Comparison of ENCODE assay signal across 9 mouse cellular contexts in genomic region chr2:37766027-37766761, GRCm38 (mm10). TPM values are rescaled to one million over a fixed set of nuclear protein-coding genes. Genes with fewer than 3 reads are reported as not detected.
DNase-seq lines count a peak whose midpoint lies in the region; ATAC-seq and TF ChIP-seq lines count a peak whose summit lies in the region.
"Had no signal": no experiment of that assay in that cellular context is flagged by ENCODE, and none has a peak within 500 bp of the region (broad histone marks: within the 10 kb centered on the region; RNA-seq: fewer than 3 reads in every experiment).

No protein-coding gene starts in this region.

- no peak for DNase-seq in kidney, postnatal 36 days
- DNase-seq in brain, embryonic 14.5 days (ENCODE audit: low read depth), result peak; percentile 70
- DNase-seq in midbrain, embryonic 14.5 days, result no peak
- no peak for DNase-seq in testis, postnatal 14 days (ENCODE audit: low spot score)
- DNase-seq in left cerebral cortex, postnatal 36 days (ENCODE audit: low spot score in 2 of 2), result no peak
- DNase-seq in urinary bladder, postnatal 4 days (ENCODE audit: low spot score in 2 of 2), result no peak

- 0 out of 2 replicates have a peak, but pooled peaks have one; percentile 21 for ATAC-seq in kidney, embryonic 16.5 days (ENCODE audit: low FRiP score, low TSS enrichment)
- 0 out of 2 replicates have a peak, but pooled peaks have one; percentile 12 for ATAC-seq in hindbrain, embryonic 13.5 days (ENCODE audit: low FRiP score)
- ATAC-seq in midbrain, embryonic 14.5 days (ENCODE audit: low FRiP score, low TSS enrichment), result peak; percentile 19; the same call in 1 of the 2 replicates

- H3K27me3 ChIP-seq in kidney, embryonic 16.5 days (ENCODE audit: insufficient read depth, low read length), result no peaks in the 10 kb centered on the region
- peaks cover 14% of the 10 kb centered on the region; the same call in 1 of the 2 replicates for H3K27me3 ChIP-seq in hindbrain, embryonic 13.5 days
- no peaks in the 10 kb centered on the region for H3K27me3 ChIP-seq in midbrain, embryonic 14.5 days (ENCODE audit: control insufficient read depth, insufficient read depth, low read length)

- intact Hi-C loops in left cerebral cortex, postnatal 36 days (cut with DNase I), result no loop called here

- no peak for TF ChIP-seq POLR2A in brain, embryonic 14.5 days (IDR thresholded peaks at IDR 0.05; ENCODE audit: borderline replicate concordance, extremely low read depth, insufficient read depth, insufficient read length, poor library complexity, severe bottlenecking)

- H3K4me2 ChIP-seq in kidney, embryonic 16.5 days (replicated peaks; ENCODE audit: low read depth, low read length), result no peak overlapping the region
- no peak overlapping the region for H3K4me2 ChIP-seq in hindbrain, embryonic 13.5 days
- no peak overlapping the region for H3K4me2 ChIP-seq in midbrain, embryonic 14.5 days (ENCODE audit: low read length)

- no peak overlapping the region for H3K27ac ChIP-seq in kidney, embryonic 16.5 days (ENCODE audit: low read length)
- no peak overlapping the region for H3K27ac ChIP-seq in hindbrain, embryonic 13.5 days
- no peak overlapping the region for H3K27ac ChIP-seq in midbrain, embryonic 14.5 days (replicated peaks; ENCODE audit: low read depth, low read length)

- WGBS in kidney, embryonic 16.5 days, result 60% methylated on average over 10 of the region's 11 CpGs
- WGBS in hindbrain, embryonic 13.5 days, result 40% methylated on average over 10 of the region's 11 CpGs
- 29% methylated on average over 11 of the region's 11 CpGs for WGBS in midbrain, embryonic 14.5 days

- no peak overlapping the region for H3K4me3 ChIP-seq in kidney, embryonic 16.5 days (ENCODE audit: low read length)
- no peak overlapping the region for H3K4me3 ChIP-seq in hindbrain, embryonic 13.5 days
- no peak overlapping the region for H3K4me3 ChIP-seq in midbrain, embryonic 14.5 days (replicated peaks; ENCODE audit: low read depth, low read length)
- H3K4me3 ChIP-seq: limb, embryonic 12.5 days had no signal

- peaks cover 50% of the 10 kb centered on the region for H3K4me1 ChIP-seq in kidney, embryonic 16.5 days (ENCODE audit: insufficient read depth, low read length)
- peaks cover 47% of the 10 kb centered on the region for H3K4me1 ChIP-seq in hindbrain, embryonic 13.5 days (replicated peaks)
- H3K4me1 ChIP-seq in midbrain, embryonic 14.5 days (ENCODE audit: control insufficient read depth, insufficient read depth, low read length), result peaks cover 43% of the 10 kb centered on the region

- H3K36me3 ChIP-seq in kidney, embryonic 16.5 days (ENCODE audit: insufficient read depth, low read length), result no peaks in the 10 kb centered on the region
- no peaks in the 10 kb centered on the region for H3K36me3 ChIP-seq in hindbrain, embryonic 13.5 days
- no peaks in the 10 kb centered on the region for H3K36me3 ChIP-seq in midbrain, embryonic 14.5 days (ENCODE audit: control insufficient read depth, insufficient read depth, low read length)
- H3K36me3 ChIP-seq: limb, embryonic 12.5 days had no signal

- H3K9me3 ChIP-seq in kidney, embryonic 16.5 days (ENCODE audit: low read length), result no peaks in the 10 kb centered on the region
- no peaks in the 10 kb centered on the region for H3K9me3 ChIP-seq in hindbrain, embryonic 13.5 days
- no peaks in the 10 kb centered on the region for H3K9me3 ChIP-seq in midbrain, embryonic 14.5 days (ENCODE audit: control insufficient read depth, low read length)
- H3K9me3 ChIP-seq: limb, embryonic 12.5 days had no signal

- no peak for TF ChIP-seq CTCF in brain, embryonic 14.5 days (IDR thresholded peaks at IDR 0.05; ENCODE audit: borderline replicate concordance, extremely low read depth, insufficient read depth, insufficient read length)

- H3K9ac ChIP-seq in kidney, embryonic 16.5 days (replicated peaks; ENCODE audit: low read length), result no peak overlapping the region
- H3K9ac ChIP-seq in hindbrain, embryonic 13.5 days, result no peak overlapping the region
- H3K9ac ChIP-seq in midbrain, embryonic 14.5 days (replicated peaks; ENCODE audit: low read length), result no peak overlapping the region
- H3K9ac ChIP-seq: limb, embryonic 12.5 days had no signal

RNA-seq across cellular contexts. Expression of gene Crb2, which starts 9.9 kb away (rescaled TPM):
- 4.5 and 4.6 TPM in 2 replicates for polyA plus RNA-seq in kidney, embryonic 16.5 days (2015; fragmentation: Nextera tagmentation; extraction: Ambion mirVana)
- 9.8 and 11.3 TPM in 2 replicates for polyA plus RNA-seq in brain, embryonic 14.5 days (2012; rRNA removed)
- polyA plus RNA-seq in hindbrain, embryonic 13.5 days (2015; fragmentation: Nextera tagmentation; extraction: Ambion mirVana), result 6.8 and 7.5 TPM in 2 replicates
- polyA plus RNA-seq in midbrain, embryonic 14.5 days (2014; fragmentation: Nextera tagmentation; extraction: Ambion mirVana), result 3.5 and 5.8 TPM in 2 replicates
- 1 to 10 TPM; 3.4 to 3.5 TPM for total RNA-seq in left cerebral cortex, postnatal 36 days (2021)
